Mouse (Mus musculus): Measurements from ENCODE around the gene Hist1h1c. TPM values are rescaled to one million over a fixed set of nuclear protein-coding genes. Genes with fewer than 3 reads are reported as not detected.
"Not testable (repeated sequence)": the region's sequence is repeated elsewhere in the genome, so short reads cannot be mapped to it uniquely, and the experiment has no call there.

Gene Hist1h1c
- polyA plus RNA-seq, 1 experiment from 2014 or later, result 10.7 TPM

DNA sequence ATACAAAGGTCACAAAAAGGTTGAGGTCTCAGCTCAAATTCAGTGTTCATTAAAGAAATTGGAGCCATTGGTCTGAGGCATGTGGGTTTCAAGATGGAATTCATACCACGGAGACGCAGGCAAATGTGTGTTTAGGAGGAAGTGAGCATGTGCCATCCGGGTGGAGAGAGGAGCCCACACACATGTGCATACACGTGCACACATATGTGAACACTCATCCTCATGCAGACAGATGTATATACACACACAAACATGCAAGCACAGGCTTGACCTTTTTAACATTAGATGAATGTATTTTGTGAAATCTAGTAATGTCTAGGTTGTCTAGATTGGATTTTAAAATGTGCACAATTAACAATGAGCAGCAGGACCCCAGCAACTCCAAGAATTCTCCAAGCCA lies 36.4 kb upstream of the Hist1h1c start:
- Histone ChIP-seq H3K4me1 (peaks cover 23% of the 10 kb centered on the region), H3K4me3 (no peak overlapping the region), H3K27ac (no peak overlapping the region), H3K36me3 (replicated peaks) (no peaks in the 10 kb centered on the region), H3K9me3 (no peaks in the 10 kb centered on the region), H3K27me3 (ENCODE audit: poor library complexity, severe bottlenecking) (peaks cover 3% of the 10 kb centered on the region; the same call in 1 of the 2 replicates)
- WGBS, result 91% methylated on average over 4 of the region's 4 CpGs
- peak; percentile 2 for DNase-seq (ENCODE audit: extremely low spot score, low spot score)

DNA sequence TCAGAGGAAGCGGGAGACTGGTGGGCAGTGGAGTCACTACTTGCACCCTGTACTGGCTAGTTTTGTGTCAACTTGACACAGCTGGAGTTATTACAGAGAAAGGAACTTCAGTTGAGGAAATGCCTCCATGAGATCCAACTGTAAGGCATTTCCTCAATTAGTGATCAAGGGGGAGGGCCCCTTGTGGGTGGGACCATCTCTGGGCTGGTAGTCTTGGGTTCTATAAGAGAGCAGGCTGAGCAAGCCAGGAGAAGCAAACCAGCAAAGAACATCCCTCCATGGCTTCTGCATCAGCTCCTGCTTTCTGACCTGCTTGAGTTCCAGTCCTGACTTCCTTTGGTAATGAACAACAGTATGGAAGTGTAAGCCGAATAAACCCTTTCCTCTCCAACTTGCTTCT lies 35.8 kb upstream of the Hist1h1c start:
- H3K27ac ChIP-seq; H3K9me3 ChIP-seq; DNase-seq (ENCODE audit: extremely low spot score, low spot score); H3K4me3 ChIP-seq; H3K36me3 ChIP-seq (replicated peaks); H3K27me3 ChIP-seq (ENCODE audit: poor library complexity, severe bottlenecking): not testable (repeated sequence)
- peaks cover 17% of the 10 kb centered on the region for H3K4me1 ChIP-seq
- WGBS, result 84% methylated on average over 2 of the region's 2 CpGs

DNA sequence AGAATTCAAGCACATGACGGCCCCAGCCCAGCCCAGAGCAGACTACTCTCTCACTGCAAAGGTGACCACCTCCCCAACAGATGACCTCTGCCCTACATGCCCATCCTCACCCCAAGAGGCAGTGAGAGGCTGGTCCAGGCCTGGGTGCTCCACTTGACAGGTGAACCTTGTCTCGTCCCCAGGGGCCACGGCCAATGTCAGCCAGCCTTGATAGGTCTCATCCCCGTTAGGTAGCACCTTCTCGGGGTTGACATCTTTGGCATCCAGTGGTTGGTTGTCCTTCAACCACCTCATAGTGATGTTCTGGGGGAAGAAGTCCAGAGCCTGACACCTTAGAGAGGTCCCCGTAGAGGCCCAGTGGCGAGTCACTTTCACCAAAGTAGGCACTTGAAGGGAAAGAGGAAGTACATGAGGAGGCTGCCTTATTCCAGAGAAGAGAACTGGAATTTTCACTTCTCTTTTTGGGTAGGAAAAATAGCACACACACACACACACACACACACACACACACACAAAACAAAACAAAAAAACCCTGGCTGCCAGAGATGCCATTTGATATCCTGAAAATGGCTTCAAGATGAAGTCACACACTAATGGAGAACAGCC lies 32.8 kb upstream of the Hist1h1c start:
- no peaks in the 10 kb centered on the region for H3K9me3 ChIP-seq
- WGBS, result 91% methylated on average over 7 of the region's 7 CpGs
- H3K27ac ChIP-seq, result no peak overlapping the region

DNA sequence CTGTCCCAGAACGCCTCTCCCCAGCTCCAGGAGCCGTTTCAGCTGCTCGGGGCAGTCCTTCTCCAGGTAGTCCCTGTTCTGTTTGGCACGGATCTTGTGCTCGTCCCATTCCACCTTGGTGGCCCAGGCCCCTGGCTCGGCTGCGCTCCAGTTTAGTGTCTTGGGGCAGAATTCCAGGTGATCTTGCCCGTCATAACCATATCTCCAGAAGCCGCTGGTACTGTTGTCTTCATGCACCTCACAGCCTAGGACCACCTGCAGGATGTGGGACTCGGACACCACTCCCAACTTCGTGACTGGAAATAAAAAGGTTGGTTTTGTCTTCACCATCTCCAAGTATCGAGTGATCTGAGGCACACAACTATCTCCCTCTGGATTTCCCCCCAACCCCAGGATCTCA lies 31.8 kb upstream of the Hist1h1c start:
- DNase-seq (ENCODE audit: extremely low spot score, low spot score), result peak; percentile 12
- Histone ChIP-seq H3K9me3 (no peaks in the 10 kb centered on the region), H3K4me3 (no peak overlapping the region), H3K36me3 (replicated peaks) (no peaks in the 10 kb centered on the region), H3K27me3 (ENCODE audit: poor library complexity, severe bottlenecking) (peaks cover 32% of the 10 kb centered on the region), H3K4me1 (peaks cover 18% of the 10 kb centered on the region), H3K27ac (peak overlapping the region; percentile 37)
- 92% methylated on average over 12 of the region's 12 CpGs for WGBS

More for the DNA sequence above, 32.8 kb upstream of the Hist1h1c start:
- DNase-seq (ENCODE audit: extremely low spot score, low spot score), result peak; percentile 8
- H3K4me1 ChIP-seq, result peaks cover 21% of the 10 kb centered on the region
- no peaks in the 10 kb centered on the region for H3K36me3 ChIP-seq (replicated peaks)
- peaks cover 23% of the 10 kb centered on the region for H3K27me3 ChIP-seq (ENCODE audit: poor library complexity, severe bottlenecking)
- H3K4me3 ChIP-seq, result no peak overlapping the region

DNA sequence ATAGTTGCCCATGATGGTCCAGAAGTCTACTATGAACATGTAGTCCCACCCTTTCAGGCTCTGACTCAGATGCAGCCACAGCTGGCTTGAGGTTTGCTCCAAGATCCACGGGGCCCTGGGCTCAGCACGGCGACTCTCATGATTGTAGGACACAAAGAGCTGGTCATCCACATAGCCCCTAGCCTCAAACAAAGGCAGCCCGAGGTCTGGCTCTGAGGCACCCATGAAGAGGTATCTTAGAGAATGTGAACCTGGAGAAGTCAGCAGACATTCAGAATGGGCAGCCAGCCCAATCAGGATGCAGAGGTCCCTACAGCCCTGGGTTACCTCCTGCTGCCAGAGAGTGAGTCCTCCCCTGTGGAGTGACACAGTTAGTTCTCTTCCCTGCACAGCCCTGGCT lies 30.6 kb upstream of the Hist1h1c start:
- peak; percentile 10 for DNase-seq (ENCODE audit: extremely low spot score, low spot score)
- Histone ChIP-seq H3K9me3 (no peaks in the 10 kb centered on the region), H3K36me3 (replicated peaks) (no peaks in the 10 kb centered on the region), H3K27ac (no peak overlapping the region), H3K4me3 (no peak overlapping the region), H3K4me1 (peaks cover 18% of the 10 kb centered on the region), H3K27me3 (ENCODE audit: poor library complexity, severe bottlenecking) (peaks cover 38% of the 10 kb centered on the region)
- 85% methylated on average over 4 of the region's 4 CpGs for WGBS

DNA sequence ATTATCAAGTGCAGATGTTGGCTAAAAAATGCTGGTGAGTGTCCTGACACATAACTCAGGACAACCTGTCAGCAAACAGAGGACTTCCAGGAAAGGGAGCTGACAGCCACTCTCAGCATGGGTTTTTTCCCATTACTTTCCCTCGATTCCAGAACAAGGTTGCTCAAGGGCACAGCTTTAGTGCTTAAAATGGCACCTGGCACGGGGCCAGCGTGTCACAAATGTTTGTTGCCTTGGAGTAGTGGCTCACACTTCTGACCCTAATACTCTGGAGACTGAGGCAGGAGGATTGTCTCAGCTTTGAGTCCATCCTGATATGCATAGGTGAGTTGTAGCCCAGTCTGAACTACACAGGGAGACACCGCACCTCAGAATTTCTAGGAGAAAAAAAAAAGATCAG lies 30.0 kb upstream of the Hist1h1c start:
- no peak overlapping the region for H3K27ac ChIP-seq
- peaks cover 38% of the 10 kb centered on the region for H3K27me3 ChIP-seq (ENCODE audit: poor library complexity, severe bottlenecking)
- no peaks in the 10 kb centered on the region for H3K9me3 ChIP-seq
- H3K4me1 ChIP-seq, result peaks cover 18% of the 10 kb centered on the region
- no peaks in the 10 kb centered on the region for H3K36me3 ChIP-seq (replicated peaks)
- 84% methylated on average over 4 of the region's 4 CpGs for WGBS
- no peak overlapping the region for H3K4me3 ChIP-seq
- DNase-seq (ENCODE audit: extremely low spot score, low spot score), result peak; percentile 12

DNA sequence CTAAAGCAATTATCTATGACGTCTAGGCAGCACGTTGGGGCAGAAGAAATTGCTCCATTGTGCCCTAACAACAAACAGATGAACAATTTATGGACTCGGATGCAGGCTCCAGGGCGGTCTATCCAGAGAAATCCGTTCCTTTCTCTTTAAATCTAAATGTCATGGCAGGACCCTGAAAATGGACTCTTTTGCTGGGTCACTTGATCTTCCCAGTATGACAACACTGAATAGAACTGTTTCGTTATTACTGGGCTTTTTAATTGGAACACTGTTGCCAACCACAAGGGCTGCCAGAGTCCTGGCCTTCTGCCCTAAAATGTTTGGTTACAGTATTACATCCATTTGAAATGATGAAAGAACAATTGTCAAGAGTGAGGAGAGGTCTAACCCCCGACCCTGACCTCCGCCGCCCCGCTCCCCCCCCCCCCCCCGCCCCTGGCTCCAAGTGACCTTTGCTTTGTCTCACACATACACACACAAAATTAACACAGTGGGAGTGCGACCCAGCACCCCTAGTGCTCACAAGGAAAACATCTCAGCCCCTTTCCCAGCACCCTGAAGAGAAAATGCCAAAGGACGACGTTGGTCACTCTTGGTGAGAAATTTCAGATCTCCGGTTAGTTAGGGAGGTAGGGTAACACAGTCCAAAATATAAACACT lies 28.8 kb upstream of the Hist1h1c start:
- Histone ChIP-seq H3K27me3 (ENCODE audit: poor library complexity, severe bottlenecking) (peaks cover 38% of the 10 kb centered on the region), H3K36me3 (replicated peaks) (no peaks in the 10 kb centered on the region), H3K27ac (peak overlapping the region; percentile 76), H3K4me3 (peak overlapping the region; percentile 44), H3K9me3 (no peaks in the 10 kb centered on the region), H3K4me1 (peaks cover 18% of the 10 kb centered on the region)
- peak; percentile 14 for DNase-seq (ENCODE audit: extremely low spot score, low spot score)
- WGBS, result 26% methylated on average over 15 of the region's 15 CpGs

DNA sequence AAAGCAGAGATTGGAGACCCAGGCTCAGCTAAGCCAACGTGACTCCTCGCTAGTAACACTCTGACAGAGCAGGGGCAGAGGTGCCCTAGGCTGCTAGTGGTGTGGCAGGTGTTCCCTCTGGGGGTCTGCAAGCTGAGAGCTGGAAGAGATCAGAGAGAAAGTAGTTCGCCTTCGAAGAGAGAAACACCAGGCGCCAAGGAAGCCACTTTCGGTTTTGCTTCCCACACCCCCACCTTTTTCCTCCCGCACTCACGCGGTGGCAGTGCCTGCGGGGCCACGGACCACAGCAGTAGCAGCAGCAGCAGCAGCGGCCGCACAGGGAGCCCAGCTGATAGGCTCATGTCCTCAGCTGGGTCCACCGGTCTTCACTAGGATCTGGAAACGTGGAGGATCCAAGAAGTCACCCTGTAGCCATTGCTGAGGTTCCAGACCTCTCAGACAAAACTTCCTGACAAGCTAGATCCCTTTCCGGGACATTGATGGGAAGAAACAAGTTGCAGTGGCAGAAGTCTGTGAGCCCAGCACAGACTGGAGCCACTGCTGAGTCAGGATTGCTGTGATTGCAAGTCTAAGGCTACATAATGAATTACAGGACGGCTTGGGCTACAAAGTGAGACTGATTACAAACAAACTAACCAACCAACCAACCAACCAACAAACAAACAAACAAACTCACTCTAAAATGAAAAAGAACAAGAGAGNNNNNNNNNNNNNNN lies 28.1 kb upstream of the Hist1h1c start, which contains the start of gene Hfe:
Gene Hfe, minus strand, starts transcription at position 481 of the 716 bp plus-strand sequence.
- Histone ChIP-seq H3K27ac (peak within 1 kb of the TSS; percentile 76), H3K36me3 (replicated peaks) (no peaks in the 10 kb centered on the region), H3K4me3 (peak within 1 kb of the TSS; percentile 44), H3K27me3 (ENCODE audit: poor library complexity, severe bottlenecking) (peaks cover 38% of the 10 kb centered on the region), H3K9me3 (no peaks in the 10 kb centered on the region), H3K4me1 (peaks cover 20% of the 10 kb centered on the region)
- 4% methylated on average over 17 of the region's 17 CpGs for WGBS
- peak; percentile 44 for DNase-seq (ENCODE audit: extremely low spot score, low spot score)

DNA sequence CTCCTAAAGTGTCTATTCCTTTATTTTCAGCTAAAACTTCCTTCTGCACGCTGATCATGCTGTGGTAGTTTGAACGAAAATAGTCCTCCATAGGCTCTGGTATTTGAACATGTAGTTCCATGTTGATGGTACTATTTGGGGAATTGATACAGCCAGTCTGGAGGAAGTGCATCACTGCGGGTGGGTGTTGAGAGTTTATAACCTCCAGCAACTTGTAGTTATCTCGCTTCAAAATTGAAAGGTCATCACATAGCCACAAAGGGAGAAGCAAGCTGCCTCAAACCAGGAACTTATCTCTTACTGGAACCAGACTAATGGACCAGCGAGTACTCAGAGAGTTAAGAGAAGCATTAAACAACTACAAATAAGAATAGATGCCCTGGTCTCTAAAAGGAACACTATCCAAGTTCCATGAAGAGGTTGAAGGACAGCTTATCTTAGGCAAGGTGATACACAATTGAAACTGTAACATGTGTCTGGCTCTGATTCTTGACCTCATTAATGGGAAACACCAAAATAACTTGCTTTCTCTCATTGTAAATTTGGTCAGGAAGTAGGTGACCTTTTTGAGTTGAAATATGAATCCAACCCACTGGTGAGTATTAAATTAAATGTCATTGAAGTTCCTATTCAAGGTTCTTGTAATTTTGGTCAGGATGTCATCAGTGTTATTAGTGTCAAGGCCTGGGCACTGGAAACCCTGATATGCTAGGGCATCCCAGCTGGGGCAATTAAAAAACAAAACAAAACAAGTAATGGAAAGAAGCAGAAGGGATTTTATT lies 22.2 kb upstream of the Hist1h1c start:
- 92% methylated on average over 5 of the region's 5 CpGs for WGBS
- H3K9me3 ChIP-seq, result no peaks in the 10 kb centered on the region
- DNase-seq (ENCODE audit: extremely low spot score, low spot score), result no peak
- H3K36me3 ChIP-seq (replicated peaks), result no peaks in the 10 kb centered on the region
- no peak overlapping the region for H3K4me3 ChIP-seq
- H3K27ac ChIP-seq, result no peak overlapping the region
- peaks cover 9% of the 10 kb centered on the region for H3K27me3 ChIP-seq (ENCODE audit: poor library complexity, severe bottlenecking)
- 0 out of 2 replicates have a peak, but pooled peaks cover 2% of the 10 kb centered on the region for H3K4me1 ChIP-seq

DNA sequence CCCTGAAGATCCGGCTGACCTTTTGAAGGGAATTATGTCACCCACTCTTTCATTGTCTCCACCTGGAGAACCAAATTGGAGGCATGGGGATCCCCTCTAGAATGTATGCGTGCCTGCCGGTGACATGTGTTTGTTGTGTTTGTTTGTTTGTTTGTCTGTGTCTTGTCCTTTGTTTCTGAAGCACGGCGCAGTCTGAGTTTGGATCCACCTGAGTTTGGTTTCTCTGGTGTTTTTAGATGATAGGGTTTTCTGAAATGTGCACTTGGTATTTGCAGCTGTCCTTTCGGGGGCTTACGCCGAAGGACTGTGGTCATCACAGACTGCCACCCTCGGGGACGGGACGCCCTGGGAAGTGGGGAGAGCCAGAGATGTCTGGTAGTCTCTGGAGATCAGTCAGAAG lies 21.4 kb upstream of the Hist1h1c start:
- Histone ChIP-seq H3K27me3 (ENCODE audit: poor library complexity, severe bottlenecking) (peaks cover 2% of the 10 kb centered on the region; the same call in 1 of the 2 replicates), H3K36me3 (replicated peaks) (no peaks in the 10 kb centered on the region), H3K4me1 (0 out of 2 replicates have a peak, but pooled peaks cover 2% of the 10 kb centered on the region), H3K27ac (no peak overlapping the region), H3K9me3 (no peaks in the 10 kb centered on the region), H3K4me3 (no peak overlapping the region)
- WGBS, result 60% methylated on average over 11 of the region's 11 CpGs
- DNase-seq (ENCODE audit: extremely low spot score, low spot score), result peak; percentile 10

DNA sequence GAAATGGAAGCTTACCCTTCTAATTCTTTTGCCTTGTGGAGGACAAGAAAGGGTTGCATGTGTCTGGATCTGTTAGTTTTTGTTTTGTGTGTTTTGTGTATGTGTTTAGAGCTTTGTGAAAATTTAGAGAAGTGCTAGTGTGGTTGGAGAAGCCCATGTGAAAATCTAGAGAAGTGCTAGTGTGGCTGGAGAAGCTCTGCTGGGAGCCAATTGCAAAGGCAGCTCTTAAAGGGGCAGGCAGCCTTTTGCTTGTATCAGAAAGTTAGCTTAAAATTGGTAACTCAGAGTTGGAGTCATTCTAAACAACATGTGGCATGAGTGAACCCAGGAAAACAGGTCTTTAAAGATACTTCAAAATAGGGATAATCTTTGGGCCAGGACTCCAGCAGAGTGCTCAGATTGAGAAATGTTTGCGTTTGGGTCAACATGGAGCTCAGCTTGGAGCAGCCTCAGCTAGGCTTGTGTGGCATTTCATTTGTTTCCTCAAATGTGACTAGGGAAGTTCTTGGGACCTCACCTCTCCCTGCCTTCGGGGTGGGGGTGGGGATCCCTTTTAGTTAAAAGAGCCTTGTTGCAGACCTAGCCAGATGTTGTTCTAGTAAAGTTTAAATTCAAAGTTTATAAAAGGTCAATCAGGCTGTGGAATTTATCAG lies 20.9 kb upstream of the Hist1h1c start:
- H3K4me1 ChIP-seq; H3K27me3 ChIP-seq (ENCODE audit: poor library complexity, severe bottlenecking); H3K9me3 ChIP-seq; H3K4me3 ChIP-seq; H3K27ac ChIP-seq; H3K36me3 ChIP-seq (replicated peaks): not testable (repeated sequence)
- peak; percentile 6 for DNase-seq (ENCODE audit: extremely low spot score, low spot score)
- 16% methylated on average over 2 of the region's 2 CpGs for WGBS

DNA sequence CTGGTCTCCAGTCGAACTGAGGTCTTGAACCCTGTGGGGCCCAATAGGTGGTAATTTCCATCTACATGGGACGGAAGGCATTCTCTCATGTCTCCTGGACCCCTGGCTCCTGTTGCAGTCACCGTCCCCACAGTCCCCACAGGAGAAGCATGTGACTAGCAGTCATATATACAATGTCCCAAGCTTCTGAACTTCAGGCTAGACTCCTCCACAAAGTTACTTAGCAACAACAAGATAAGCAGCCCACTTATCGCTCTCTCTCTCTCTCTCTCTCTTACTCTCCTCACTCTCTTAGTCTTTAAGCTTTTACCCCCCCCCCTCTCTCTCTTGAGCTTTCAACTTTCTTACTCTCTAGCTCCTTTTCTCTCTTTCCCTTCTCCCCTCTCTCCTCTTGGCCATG lies 14.4 kb upstream of the Hist1h1c start:
- Histone ChIP-seq H3K4me3 (no peak overlapping the region), H3K9me3 (no peaks in the 10 kb centered on the region), H3K27me3 (ENCODE audit: poor library complexity, severe bottlenecking) (no peaks in the 10 kb centered on the region), H3K27ac (no peak overlapping the region), H3K36me3 (replicated peaks) (no peaks in the 10 kb centered on the region), H3K4me1 (peaks cover 4% of the 10 kb centered on the region)
- DNase-seq (ENCODE audit: extremely low spot score, low spot score), result peak; percentile 10
- whole genome bisulfite sequencing, result 88% methylated on average over 4 of the region's 4 CpGs
